Mouse (Mus musculus) A20 (cell line): Measurements from ENCODE around the gene Gstt4.

Experiments
- DNase-seq: peaks from one replicate; pipeline ENCODE4 v3.0.0-alpha.2; 2011; ENCODE audit warnings: low read depth, low spot score

Gstt4 gene

DNA sequence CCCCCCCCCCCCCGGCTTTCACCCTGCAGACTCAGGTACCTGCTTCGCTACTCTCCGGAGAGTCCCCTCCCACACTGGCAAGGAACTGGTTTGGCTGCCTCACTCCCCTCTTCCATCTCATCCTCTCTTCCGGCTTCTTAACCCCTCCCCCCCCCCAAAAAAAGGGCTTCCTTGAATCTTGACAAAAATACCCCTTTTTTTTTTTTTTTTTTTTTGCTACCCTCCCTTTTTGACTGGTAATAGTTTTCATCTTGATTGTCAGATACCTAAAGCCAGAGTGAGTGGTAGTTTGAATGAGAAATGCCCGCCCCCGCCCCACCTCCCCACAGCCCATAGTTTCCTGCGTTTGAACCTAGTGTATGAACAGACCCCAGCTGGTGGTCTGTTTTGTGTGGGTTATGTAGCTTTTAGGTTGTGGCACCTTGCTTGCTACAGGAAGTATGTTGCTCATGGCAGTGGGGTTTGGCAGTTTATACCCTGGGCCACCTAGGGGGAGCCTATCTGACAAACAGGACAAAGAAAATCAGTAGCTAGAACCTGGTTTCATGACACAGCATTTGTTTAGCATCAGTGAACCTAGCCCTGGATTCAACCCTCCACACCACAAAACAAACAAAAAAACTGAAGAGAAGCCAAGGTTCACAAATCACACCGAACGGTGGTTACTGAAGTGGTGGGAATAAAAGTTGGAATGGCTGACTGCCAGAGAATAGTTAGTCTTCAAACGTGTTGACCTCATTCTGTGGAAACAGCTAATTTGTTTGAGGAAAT lies 13.6 kb upstream of the Gstt4 start:
- peak; percentile 85 for DNase-seq

- DNase-seq, result peak; percentile 94
These were observed 13.0 kb upstream of the Gstt4 start for GRCm38 (mm10) chr10:75835307-75835706.

DNA sequence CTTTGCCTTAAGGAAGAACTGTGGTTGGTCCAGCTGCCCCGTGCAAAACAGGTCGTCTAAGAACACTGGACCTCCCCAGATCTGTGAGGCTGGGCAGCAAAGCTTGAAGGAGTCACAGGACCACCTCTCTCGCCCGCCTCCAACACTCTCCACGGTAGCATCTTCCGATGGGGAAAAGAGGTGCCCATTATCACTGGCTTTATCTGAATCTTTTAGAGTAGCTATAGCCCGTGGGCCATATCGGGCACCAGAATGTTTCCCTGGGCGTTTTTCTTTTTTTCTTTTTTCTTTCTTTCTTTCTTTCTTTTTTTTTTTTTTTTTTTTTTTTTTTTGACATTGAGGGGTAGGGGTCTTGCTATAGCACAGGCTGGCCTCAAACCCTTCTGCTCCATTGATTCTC lies 12.4 kb upstream of the Gstt4 start:
- no peak for DNase-seq

- peak; percentile 95 for DNase-seq
These were observed 11.9 kb upstream of the Gstt4 start for GRCm38 (mm10) chr10:75834250-75834649.

- DNase-seq, result peak; percentile 85
These were observed 11.2 kb upstream of the Gstt4 start for GRCm38 (mm10) chr10:75833456-75834080.

DNA sequence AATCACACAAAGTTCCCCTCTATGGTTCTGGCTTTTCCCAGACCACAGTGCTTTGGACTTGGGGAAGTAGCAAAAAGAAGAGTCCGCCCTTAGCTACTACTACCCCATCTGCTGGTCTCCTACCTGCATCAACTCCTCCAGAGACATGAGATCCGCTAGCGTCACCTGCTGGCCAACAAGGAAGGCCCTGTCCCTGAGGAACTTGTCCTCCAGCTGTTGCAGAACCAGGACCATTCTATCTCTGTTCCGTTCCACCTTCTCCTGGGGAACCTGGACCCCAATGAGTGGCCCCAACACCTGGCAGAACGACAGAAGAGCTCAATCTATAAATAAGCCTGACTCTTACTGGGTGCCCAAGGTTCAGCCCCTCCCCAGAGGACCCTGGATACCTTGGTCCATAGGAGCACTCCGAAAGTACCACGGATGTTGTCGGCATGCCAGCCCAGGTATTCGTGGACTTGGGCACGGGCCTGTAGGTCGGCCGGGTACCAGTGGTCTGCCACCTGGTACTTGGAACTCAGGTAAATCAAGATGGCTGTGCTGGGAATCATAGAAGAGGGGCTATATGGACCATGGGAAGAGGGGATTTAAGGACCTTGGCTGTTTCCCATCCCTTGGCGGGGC lies 10.0 kb upstream of the Gstt4 start:
- DNase-seq, result peak; percentile 93

- no peak for DNase-seq
These were observed 7.9 kb upstream of the Gstt4 start for GRCm38 (mm10) chr10:75830275-75830670.

GRCm38 (mm10) chr10:75829529-75830274 lies 7.4 kb upstream of the Gstt4 start:
- DNase-seq, result peak; percentile 66

- peak; percentile 51 for DNase-seq
These were observed 6.2 kb upstream of the Gstt4 start for GRCm38 (mm10) chr10:75828500-75828931.

DNA sequence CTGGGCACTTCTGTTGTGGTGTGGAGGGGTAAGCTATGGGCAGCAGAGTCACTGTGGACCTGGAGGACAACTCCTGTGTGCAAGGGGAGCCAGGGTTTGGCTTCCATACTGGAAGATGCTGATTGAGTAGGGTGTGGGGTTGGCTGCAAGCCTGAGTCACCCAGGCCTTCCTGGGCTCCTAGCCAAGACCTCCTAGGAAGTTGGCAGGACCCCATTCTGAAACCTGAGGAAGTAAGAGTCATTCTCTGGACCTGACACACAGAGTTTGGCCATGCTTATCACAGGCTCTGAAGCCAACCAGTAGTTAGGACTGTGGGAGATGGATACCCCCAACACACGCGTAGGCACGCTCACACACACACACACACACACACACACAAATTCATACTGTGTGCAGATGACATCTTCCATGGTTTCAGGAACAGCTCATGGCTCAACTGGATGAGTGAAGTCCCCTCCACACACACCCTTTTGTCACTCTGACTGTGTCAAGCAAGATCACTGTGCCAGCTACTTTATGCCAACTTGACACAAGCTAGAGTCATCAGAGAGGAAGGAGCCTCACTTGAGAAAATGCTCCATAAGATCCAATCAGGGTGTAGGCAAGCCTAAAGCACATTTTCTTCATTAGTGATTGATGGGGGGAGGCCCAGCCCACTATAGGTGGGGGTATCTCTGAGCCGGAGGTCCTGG lies 5.5 kb upstream of the Gstt4 start:
- DNase-seq, result peak; percentile 13

DNA sequence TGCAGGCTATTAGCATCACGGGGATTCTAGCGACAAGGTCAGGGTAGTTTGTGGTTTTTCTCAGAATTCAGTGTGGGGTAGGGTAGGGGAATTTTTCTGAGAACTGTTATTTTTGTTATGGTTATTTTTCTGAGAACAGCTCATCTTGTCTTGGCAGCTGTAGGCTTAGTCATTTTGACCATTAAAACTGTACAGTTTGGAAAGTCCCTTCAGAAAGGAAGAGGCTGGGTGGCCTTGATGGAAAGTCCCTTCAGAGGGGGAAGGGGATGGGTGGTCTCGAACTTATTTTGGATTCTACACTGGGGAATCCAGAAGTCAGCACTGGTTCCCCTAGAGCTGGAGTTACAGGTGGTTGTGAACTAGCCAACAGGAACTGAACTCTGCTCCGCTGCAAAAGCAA lies 2.2 kb upstream of the Gstt4 start:
- DNase-seq, result peak; percentile 94

- no peak for DNase-seq
These were observed 1.4 kb upstream of the Gstt4 start for GRCm38 (mm10) chr10:75823782-75824181.

GRCm38 (mm10) chr10:75819882-75820281 lies 2.5 kb downstream of the Gstt4 start:
- DNase-seq, result peak; percentile 88

GRCm38 (mm10) chr10:75818641-75819040 lies 3.7 kb downstream of the Gstt4 start:
- peak; percentile 14 for DNase-seq

GRCm38 (mm10) chr10:75804217-75804616 lies 18.1 kb downstream of the Gstt4 start:
- DNase-seq, result no peak

GRCm38 (mm10) chr10:75798176-75798696 lies 24.1 kb downstream of the Gstt4 start, which contains the start of gene Gstt1:
Gene Gstt1, minus strand, starts transcription at chr10:75798584.
- no peak for DNase-seq

GRCm38 (mm10) chr10:75797619-75798175 lies 24.6 kb downstream of the Gstt4 start:
- no peak for DNase-seq

DNA sequence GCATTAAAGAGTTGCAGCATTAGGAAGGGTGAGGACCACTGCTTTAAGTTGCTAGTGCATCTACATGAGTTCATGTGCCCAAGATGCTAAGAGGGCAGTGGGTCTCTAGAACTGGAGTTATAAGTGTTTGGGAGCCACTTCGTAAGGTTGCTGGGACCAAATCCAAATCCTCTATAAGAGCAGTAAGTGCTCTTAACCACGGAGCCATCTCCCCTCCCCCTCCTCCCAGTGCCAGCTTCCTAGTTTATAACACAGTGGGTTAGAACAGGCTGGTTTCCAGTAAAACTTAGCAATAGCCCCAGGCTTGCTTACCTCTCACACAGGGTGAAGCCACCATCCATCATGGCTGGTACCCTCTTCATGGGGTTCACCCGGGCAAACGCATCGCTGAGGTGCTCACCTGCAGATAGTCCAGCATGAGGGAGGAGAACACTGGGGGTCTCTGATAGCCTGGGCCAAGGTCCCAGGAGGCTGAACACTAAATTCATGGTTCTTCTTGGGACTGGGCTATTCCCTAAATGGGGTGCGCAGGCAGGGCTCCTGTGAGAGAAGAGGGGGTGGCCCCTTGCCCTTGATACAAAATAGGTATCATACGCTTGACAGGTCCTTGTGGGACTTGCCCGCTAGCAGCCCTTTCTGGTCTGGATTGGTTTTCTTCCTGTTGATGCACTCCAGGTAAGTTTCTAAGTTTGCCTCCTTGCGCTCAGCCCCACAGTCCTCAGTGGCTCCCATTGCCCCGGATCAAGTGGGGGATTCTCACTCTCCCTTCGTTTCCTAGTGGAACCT lies 25.4 kb downstream of the Gstt4 start:
- no peak for DNase-seq

GRCm38 (mm10) chr10:75794880-75795279 lies 27.5 kb downstream of the Gstt4 start:
- no peak for DNase-seq

GRCm38 (mm10) chr10:75790773-75791172 lies 31.6 kb downstream of the Gstt4 start:
- peak; percentile 72 for DNase-seq
